Mouse (Mus musculus) forebrain, embryonic 10.5 days (tissue): ENCODE results near the gene Kif24. TPM values are rescaled to one million over a fixed set of nuclear protein-coding genes. Genes with fewer than 3 reads are reported as not detected.

Experiments used
- DNase-seq: peaks from one replicate; pipeline ENCODE4 v3.0.0-alpha.2; 2017; ENCODE audit warnings: low spot score; ENCODE audit errors: extremely low spot score
- H3K27ac ChIP-seq: fragments of 300-500 bp; sonication (generic); 2 replicates; pipeline ENCODE4 v1.5.1; 2016; ENCODE audit warnings: mild to moderate bottlenecking
- H3K27me3 ChIP-seq: fragments of 300-500 bp; sonication (generic); 2 replicates; pipeline ENCODE4 v1.6.1; 2016; ENCODE audit warnings: mild to moderate bottlenecking; ENCODE audit not compliant: poor library complexity, severe bottlenecking
- H3K36me3 ChIP-seq: fragments of 300-500 bp; sonication (generic); replicated peaks from 2 replicates; pipeline ENCODE4 v1.6.1; 2016; ENCODE audit warnings: mild to moderate bottlenecking, moderate library complexity
- H3K4me1 ChIP-seq: fragments of 300-500 bp; sonication (generic); 2 replicates; pipeline ENCODE4 v1.6.1; 2016
- H3K4me3 ChIP-seq: fragments of 300-500 bp; sonication (generic); 2 replicates; pipeline ENCODE4 v1.5.1; 2016; ENCODE audit warnings: mild to moderate bottlenecking, moderate library complexity
- H3K9me3 ChIP-seq: fragments of 300-500 bp; sonication (generic); 2 replicates; pipeline ENCODE4 v1.6.1; 2016; ENCODE audit warnings: mild to moderate bottlenecking, moderate library complexity
- WGBS: fragments of 180-500 bp; shearing (Covaris S2); methylation state at CpG from one replicate; pipeline ENCODE4 v1.1.7; 2016; 5-methylcytosine and 5-hydroxymethylcytosine counted together
- polyA plus RNA-seq: library from polyadenylated mRNA; unstranded; fragments of >200 nt; fragmentation: Nextera tagmentation; extraction: Ambion mirVana; gene quantifications from 2 replicates; pipeline ENCODE4 v1.2.1, GENCODE M21; 2016

Gene Kif24
- polyA plus RNA-seq, 1 experiment from 2014 or later: 17.7 TPM

- peaks cover 95% of the 10 kb centered on the region for H3K36me3 ChIP-seq
These were observed 76.1 kb downstream of the Kif24 start for GRCm38 (mm10) chr4:41388616-41389015.

GRCm38 (mm10) chr4:41387755-41388469 is 76.8 kb downstream of the Kif24 start:
- Histone ChIP-seq H3K9me3 (no peaks in the 10 kb centered on the region), H3K27ac (0 out of 2 replicates have a peak overlapping the region, but pooled peaks have one; percentile 21), H3K4me1 (no peaks in the 10 kb centered on the region), H3K27me3 (no peaks in the 10 kb centered on the region), H3K36me3 (peaks cover 95% of the 10 kb centered on the region), H3K4me3 (no peak overlapping the region)
- no peak for DNase-seq
- 91% methylated on average over 7 of the region's 7 CpGs for WGBS

More at GRCm38 (mm10) chr4:41388616-41389015, 76.1 kb downstream of the Kif24 start:
- H3K27ac ChIP-seq: no peak overlapping the region
- H3K27me3 ChIP-seq: no peaks in the 10 kb centered on the region
- WGBS: 87% methylated on average over 5 of the region's 5 CpGs
- H3K9me3 ChIP-seq: no peaks in the 10 kb centered on the region
- no peak for DNase-seq
- no peak overlapping the region for H3K4me3 ChIP-seq
- no peaks in the 10 kb centered on the region for H3K4me1 ChIP-seq

- Histone ChIP-seq H3K9me3 (no peaks in the 10 kb centered on the region), H3K4me1 (no peaks in the 10 kb centered on the region), H3K27ac (no peak overlapping the region), H3K36me3 (peaks cover 95% of the 10 kb centered on the region), H3K4me3 (no peak overlapping the region), H3K27me3 (no peaks in the 10 kb centered on the region)
- 86% methylated on average over 1 of the region's 1 CpGs for WGBS
- no peak for DNase-seq
These were observed 78.2 kb downstream of the Kif24 start for GRCm38 (mm10) chr4:41386412-41386975.

- Histone ChIP-seq H3K9me3 (no peaks in the 10 kb centered on the region), H3K4me1 (no peaks in the 10 kb centered on the region), H3K36me3 (peaks cover 96% of the 10 kb centered on the region), H3K4me3 (no peak overlapping the region), H3K27ac (no peak overlapping the region), H3K27me3 (no peaks in the 10 kb centered on the region)
- DNase-seq: no peak
- WGBS: 97% methylated on average over 5 of the region's 5 CpGs
These were observed 83.3 kb downstream of the Kif24 start for GRCm38 (mm10) chr4:41381213-41381950.

- H3K27me3 ChIP-seq: no peaks in the 10 kb centered on the region
- H3K4me3 ChIP-seq: no peak overlapping the region
- H3K36me3 ChIP-seq: peaks cover 99% of the 10 kb centered on the region
- no peaks in the 10 kb centered on the region for H3K4me1 ChIP-seq
- DNase-seq: no peak
- H3K9me3 ChIP-seq: no peaks in the 10 kb centered on the region
- no peak overlapping the region for H3K27ac ChIP-seq
These were observed 87.1 kb downstream of the Kif24 start for GRCm38 (mm10) chr4:41377567-41377966.

GRCm38 (mm10) chr4:41369702-41370437 is 94.8 kb downstream of the Kif24 start:
- DNase-seq: no peak
- Histone ChIP-seq H3K4me3 (no peak overlapping the region), H3K27ac (no peak overlapping the region), H3K36me3 (peaks cover 83% of the 10 kb centered on the region), H3K4me1 (no peaks in the 10 kb centered on the region), H3K9me3 (no peaks in the 10 kb centered on the region), H3K27me3 (no peaks in the 10 kb centered on the region)
- 95% methylated on average over 9 of the region's 9 CpGs for WGBS

- DNase-seq: no peak
- Histone ChIP-seq H3K4me1 (no peaks in the 10 kb centered on the region), H3K4me3 (no peak overlapping the region), H3K27me3 (no peaks in the 10 kb centered on the region), H3K27ac (no peak overlapping the region), H3K36me3 (peaks cover 67% of the 10 kb centered on the region), H3K9me3 (no peaks in the 10 kb centered on the region)
- WGBS: 93% methylated on average over 4 of the region's 4 CpGs
These were observed 96.5 kb downstream of the Kif24 start for GRCm38 (mm10) chr4:41368198-41368597.

- Histone ChIP-seq H3K27me3 (no peaks in the 10 kb centered on the region), H3K27ac (no peak overlapping the region), H3K36me3 (peaks cover 35% of the 10 kb centered on the region), H3K4me1 (peaks cover 21% of the 10 kb centered on the region), H3K4me3 (no peak overlapping the region), H3K9me3 (no peaks in the 10 kb centered on the region)
- DNase-seq: no peak
- 92% methylated on average over 3 of the region's 3 CpGs for WGBS
These were observed 103.6 kb downstream of the Kif24 start for GRCm38 (mm10) chr4:41361059-41361458.

- H3K4me1 ChIP-seq: peaks cover 24% of the 10 kb centered on the region
- H3K27ac ChIP-seq: no peak overlapping the region
- peaks cover 4% of the 10 kb centered on the region; the same call in 1 of the 2 replicates for H3K9me3 ChIP-seq
- H3K36me3 ChIP-seq: peaks cover 52% of the 10 kb centered on the region
- H3K27me3 ChIP-seq: no peaks in the 10 kb centered on the region
- no peak overlapping the region for H3K4me3 ChIP-seq
- WGBS: 95% methylated on average over 7 of the region's 7 CpGs
- DNase-seq: no peak
These were observed 105.3 kb downstream of the Kif24 start for GRCm38 (mm10) chr4:41359358-41359757.

- DNase-seq: no peak
- peaks cover 58% of the 10 kb centered on the region for H3K36me3 ChIP-seq
- 94% methylated on average over 2 of the region's 2 CpGs for WGBS
- H3K27me3 ChIP-seq: no peaks in the 10 kb centered on the region
- H3K27ac ChIP-seq: no peak overlapping the region
- peaks cover 4% of the 10 kb centered on the region; the same call in 1 of the 2 replicates for H3K9me3 ChIP-seq
- no peak overlapping the region for H3K4me3 ChIP-seq
- peaks cover 24% of the 10 kb centered on the region for H3K4me1 ChIP-seq
These were observed 106.0 kb downstream of the Kif24 start for GRCm38 (mm10) chr4:41358669-41359068.

GRCm38 (mm10) chr4:41357154-41357553 is 107.5 kb downstream of the Kif24 start:
- peaks cover 4% of the 10 kb centered on the region; the same call in 1 of the 2 replicates for H3K9me3 ChIP-seq
- DNase-seq: no peak
- H3K4me3 ChIP-seq: no peak overlapping the region
- H3K27me3 ChIP-seq: no peaks in the 10 kb centered on the region
- H3K4me1 ChIP-seq: peaks cover 24% of the 10 kb centered on the region
- WGBS: 20% methylated on average over 2 of the region's 2 CpGs
- H3K36me3 ChIP-seq: peaks cover 73% of the 10 kb centered on the region
- H3K27ac ChIP-seq: no peak overlapping the region

- Histone ChIP-seq H3K9me3 (peaks cover 4% of the 10 kb centered on the region; the same call in 1 of the 2 replicates), H3K27ac (no peak overlapping the region), H3K27me3 (no peaks in the 10 kb centered on the region), H3K4me1 (peaks cover 36% of the 10 kb centered on the region), H3K4me3 (no peak overlapping the region), H3K36me3 (peaks cover 65% of the 10 kb centered on the region)
- 96% methylated on average over 1 of the region's 1 CpGs for WGBS
- no peak for DNase-seq
These were observed 111.4 kb downstream of the Kif24 start for GRCm38 (mm10) chr4:41353265-41353664.
